Mouse (Mus musculus): ENCODE measurements around the gene Pmel. TPM values are rescaled to one million over a fixed set of nuclear protein-coding genes. Genes with fewer than 3 reads are reported as not detected.
"Not testable (repeated sequence)": the region's sequence is repeated elsewhere in the genome, so short reads cannot be mapped to it uniquely, and the experiment has no call there.

The Pmel gene
- total RNA-seq, 2 experiments from 2014 or later: 2.0 to 2.6 TPM

- DNase-seq (ENCODE audit: low spot score in 2 of 2): no peak
Observed at GRCm38 (mm10) chr10:128700712-128701111, 3.3 kb upstream of the Pmel start.

- no peak for DNase-seq (ENCODE audit: low spot score in 2 of 2)
Observed at GRCm38 (mm10) chr10:128702328-128703007, 1.5 kb upstream of the Pmel start.

GRCm38 (mm10) chr10:128704491-128705316 is 709 bp downstream of the Pmel start, which contains the start of gene Cdk2:
Gene Cdk2 (minus strand): TSS chr10:128705031.
- DNase-seq (ENCODE audit: low spot score in 2 of 2): peak; percentile 81 to 83

DNA sequence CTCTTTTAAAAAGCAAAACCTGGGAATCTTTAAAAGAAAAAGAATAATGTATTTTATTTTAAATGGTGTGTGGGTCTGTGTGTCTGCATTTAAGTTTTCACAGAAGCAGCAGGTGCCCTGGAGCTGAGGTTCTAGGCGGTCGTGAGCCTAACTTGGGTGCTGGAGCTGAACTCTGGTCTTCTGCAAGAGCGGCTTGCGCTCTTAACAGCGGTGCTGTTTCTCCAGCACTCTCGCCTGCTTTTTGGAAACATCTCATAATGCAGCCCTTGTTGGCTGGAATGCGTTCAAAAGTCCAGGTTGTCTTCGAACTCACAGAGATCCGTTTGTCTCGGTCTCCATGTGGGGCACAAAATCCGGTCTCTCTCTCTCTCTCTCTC is 1.3 kb downstream of the Pmel start:
- no peak for DNase-seq (ENCODE audit: low spot score in 2 of 2)

DNA sequence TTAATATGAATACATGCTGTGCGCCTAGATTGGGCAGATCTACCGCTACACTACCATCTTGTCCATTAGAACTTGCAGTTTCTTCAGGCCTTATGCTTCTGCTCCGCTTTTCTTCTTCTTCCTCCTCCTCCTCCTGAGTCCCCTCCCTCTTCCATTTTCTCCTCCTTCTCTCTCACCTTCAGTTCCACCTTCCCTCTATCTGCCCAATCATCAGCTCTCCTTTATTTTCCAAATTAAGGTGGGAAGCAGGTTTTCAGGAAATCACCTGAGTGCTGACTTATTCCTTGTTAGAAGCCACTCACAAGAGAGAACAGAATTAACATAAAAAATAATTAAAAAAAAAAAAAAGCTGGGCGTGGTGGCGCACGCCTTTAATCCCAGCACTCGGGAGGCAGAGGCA is 7.3 kb downstream of the Pmel start:
- not testable (repeated sequence) for DNase-seq (ENCODE audit: low spot score in 2 of 2)

DNA sequence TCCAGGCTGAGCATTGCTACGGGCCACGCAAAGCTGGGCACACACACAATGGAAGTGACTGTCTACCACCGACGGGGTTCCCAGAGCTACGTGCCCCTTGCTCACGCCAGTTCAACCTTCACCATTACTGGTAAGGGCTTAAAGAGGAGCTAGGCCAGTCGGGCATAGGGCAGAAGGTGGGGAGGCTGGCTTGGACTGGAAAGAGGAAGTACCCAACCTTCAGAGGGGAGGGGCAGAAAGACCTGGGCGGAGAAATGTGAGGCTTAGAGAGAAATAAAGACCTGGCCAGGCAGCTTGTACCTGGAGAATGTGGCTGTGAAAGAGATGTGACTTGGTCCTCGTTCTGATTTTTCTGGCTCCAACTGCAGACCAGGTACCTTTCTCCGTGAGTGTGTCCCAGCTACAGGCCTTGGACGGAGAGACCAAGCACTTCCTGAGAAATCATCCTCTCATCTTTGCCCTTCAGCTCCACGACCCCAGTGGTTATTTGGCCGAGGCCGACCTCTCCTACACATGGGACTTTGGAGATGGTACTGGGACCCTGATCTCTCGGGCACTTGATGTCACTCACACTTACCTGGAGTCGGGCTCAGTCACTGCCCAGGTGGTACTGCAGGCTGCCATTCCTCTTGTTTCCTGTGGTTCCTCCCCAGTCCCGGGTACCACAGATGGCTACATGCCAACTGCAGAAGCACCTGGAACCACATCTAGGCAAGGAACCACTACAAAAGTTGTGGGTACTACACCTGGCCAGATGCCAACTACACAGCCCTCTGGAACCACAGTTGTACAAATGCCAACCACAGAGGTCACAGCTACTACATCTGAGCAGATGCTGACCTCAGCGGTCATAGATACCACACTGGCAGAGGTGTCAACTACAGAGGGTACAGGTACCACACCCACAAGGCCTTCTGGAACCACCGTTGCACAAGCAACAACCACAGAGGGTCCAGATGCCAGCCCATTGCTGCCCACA is 11.9 kb downstream of the Pmel start:
- no peak for DNase-seq (ENCODE audit: low spot score in 2 of 2)

DNA sequence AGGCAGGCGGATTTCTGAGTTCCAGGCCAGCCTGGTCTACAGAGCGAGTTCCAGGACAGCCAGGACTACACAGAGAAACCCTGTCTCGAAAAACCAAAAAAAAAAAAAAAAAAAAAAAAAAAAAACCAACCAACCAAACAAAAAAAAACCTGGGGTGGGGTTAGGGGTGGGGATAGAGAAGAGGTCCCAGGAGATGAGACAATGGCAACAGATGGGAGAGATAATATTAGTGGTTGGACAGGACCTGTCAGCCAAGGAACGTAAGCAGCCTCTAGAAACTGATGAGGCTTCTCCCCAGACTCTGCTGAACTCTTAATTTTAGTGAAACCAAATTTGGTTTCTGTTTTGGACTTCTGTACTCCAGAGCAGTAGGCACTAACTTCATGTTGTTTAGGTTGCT is 21.5 kb downstream of the Pmel start:
- DNase-seq (ENCODE audit: low spot score in 2 of 2): not testable (repeated sequence)

- no peak for DNase-seq (ENCODE audit: low spot score in 2 of 2)
Observed at GRCm38 (mm10) chr10:128728059-128728458, 24.1 kb downstream of the Pmel start.

DNA sequence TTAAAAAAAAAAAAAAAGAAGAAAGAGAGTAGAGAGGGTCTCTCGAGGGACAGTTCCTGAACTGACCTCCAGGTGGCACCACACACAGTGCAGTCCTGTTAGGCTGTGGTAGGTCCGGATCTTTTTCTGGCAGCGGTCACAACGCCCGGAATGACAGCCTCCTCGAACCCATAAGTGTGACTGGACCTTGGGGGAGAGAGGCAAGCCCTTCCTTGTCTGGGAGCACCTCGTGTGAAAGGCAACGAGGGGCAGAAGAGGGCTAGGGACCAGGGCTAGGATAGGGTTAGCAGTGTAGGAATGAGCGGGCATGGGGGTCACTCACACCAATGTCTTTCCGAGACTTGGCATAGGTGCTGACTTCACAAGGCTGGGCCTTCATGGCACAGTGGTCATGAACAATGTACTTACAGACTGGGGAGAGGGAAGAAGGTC is 27.0 kb downstream of the Pmel start:
- peak in 1 of 2 experiments; percentile 61 for DNase-seq (ENCODE audit: low spot score in 2 of 2)

DNA sequence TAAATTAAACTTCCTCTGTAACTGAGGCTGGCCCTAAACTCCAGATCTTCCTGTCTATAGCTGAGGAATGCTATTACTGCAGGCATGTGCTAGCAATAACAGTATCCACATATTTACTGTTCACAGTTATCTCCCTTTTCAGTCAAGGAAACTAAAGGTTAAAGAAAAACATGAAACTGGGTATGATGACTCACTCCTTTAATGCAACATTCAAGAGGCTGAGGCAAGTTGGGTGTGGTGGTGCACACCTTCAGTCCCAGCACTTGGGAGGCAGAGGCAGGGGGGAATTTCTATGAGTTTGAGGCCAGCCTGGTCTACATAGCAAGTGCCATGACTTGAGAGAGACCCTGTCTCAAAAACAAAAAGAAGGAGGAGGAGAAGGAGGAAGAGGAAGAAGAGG is 28.0 kb downstream of the Pmel start:
- DNase-seq (ENCODE audit: low spot score in 2 of 2): no peak

DNA sequence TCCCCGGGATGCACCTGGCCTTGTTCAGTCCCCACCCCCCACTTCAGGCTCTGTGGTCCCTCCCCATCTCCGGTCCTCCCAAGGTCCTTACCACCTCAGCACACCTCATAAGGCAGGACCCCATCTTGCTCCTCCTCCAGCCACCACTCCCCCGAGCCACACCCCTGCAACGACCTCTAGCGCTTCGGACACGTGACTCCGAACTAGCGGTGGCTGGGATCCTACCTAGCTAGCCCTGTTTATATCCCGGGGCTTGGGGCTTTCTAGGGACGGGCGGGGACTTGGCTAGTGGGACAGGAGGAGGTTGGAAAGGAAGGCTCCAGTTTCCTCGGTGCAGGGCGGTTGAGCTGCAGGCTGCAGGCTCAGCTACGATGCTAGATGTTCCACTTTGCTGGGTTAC is 33.4 kb downstream of the Pmel start:
- DNase-seq (ENCODE audit: low spot score in 2 of 2): no peak

DNA sequence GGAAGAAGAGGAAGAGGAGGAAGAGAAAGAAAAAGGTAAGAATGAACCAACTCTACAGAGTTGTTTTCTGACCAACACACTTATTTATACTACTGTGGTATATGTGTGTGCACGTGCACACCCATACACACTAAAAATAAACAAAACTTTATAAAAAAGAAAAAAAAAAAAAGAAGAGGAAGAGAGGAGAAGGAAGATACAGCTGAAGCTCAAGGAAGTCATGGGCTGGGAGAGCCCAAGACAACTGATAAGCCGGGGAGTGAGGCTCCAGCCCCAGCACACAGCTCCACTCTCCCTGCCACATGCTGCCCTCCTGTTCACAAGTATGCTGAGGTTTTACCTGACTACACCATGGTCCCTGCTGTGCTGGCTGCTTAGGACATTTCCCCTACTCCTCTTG is 36.3 kb downstream of the Pmel start:
- no peak for DNase-seq (ENCODE audit: low spot score in 2 of 2)

DNA sequence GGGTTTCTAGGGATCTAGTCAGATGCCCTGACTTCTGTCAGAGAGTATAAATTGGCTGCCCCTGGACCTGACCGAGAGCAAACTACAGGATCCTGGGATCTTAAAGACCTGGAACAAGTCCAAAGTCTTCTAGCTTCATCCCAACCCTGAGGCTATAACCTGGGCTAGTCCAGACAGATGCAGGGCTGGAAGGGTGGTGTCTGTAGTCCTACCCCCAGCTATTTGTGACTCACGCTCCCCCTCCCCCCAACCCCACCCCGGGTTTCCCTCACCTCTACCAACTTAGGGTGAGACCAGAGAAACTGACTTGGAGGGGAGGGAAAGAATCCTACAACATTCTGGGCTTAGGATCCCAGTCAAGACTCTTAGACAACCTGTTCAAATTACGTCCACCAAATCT is 38.6 kb downstream of the Pmel start:
- DNase-seq (ENCODE audit: low spot score in 2 of 2): no peak

DNA sequence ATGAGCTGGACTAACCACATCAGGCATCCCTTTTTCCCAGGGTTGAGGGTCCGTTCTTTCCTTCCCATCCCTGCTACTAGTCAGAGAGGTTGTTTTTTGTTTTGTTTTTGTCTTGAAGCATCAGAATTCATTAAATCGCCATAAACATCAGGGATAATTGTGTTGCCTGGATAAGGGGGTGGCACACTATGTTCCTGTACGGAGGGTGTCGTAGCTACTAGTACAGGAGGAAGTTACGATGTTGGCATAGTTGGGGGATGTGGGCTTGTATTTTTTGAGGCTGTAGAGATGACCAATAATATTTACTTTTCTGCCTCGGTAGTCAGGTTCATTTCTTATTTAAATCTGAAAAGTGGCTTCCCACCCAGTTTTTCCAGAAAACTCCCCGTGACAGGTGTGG is 39.2 kb downstream of the Pmel start:
- DNase-seq (ENCODE audit: low spot score in 2 of 2): no peak

DNA sequence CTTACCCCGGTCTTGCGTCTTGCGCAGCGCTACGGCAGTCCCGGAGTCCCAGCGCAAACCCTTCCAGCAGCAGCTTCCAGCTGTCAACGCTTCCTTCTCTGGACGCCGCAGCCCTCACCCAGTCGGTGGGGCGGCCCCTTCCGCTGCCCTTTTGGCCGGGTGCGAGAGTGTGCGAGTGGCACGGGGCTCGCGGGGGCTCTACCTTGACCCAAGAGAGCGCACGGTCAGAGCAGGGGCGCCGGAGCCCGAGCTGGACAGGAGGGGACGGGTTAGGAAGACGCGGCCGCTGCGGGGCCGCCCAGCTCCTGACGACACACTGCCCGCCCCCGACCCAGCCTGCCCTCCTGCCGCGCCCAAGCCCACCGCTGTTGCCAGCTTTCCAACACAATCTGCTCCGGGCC is 39.8 kb downstream of the Pmel start:
- DNase-seq (ENCODE audit: low spot score in 2 of 2): peak in 1 of 2 experiments; percentile 38

DNA sequence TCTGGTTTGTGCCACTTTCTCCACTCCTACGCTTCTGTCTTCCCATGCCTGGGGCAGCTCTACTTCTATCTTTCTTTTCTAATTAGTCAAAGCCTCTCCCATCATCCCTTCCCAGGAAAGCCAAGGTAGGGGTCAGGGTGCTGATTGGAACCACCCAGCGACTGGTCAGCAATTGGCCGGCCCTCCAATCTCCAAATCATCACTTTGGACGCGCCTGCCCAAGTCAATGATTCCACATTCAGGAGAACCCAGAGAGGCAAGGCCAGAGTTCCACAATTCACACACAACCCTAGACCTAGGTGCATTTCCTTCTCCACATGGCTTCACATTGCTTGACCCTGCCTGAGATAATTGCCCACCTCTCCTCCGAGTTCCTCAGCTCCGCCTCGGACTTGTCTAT is 40.2 kb downstream of the Pmel start:
- DNase-seq (ENCODE audit: low spot score in 2 of 2): no peak

- no peak for DNase-seq (ENCODE audit: low spot score in 2 of 2)
Observed at GRCm38 (mm10) chr10:128744680-128745601, 40.9 kb downstream of the Pmel start, which contains the start of gene Dgka. Gene Dgka (minus strand): TSS chr10:128744855.

- no peak for DNase-seq (ENCODE audit: low spot score in 2 of 2)
Observed at GRCm38 (mm10) chr10:128745946-128746613, 42.1 kb downstream of the Pmel start.

- no peak for DNase-seq (ENCODE audit: low spot score in 2 of 2)
Observed at GRCm38 (mm10) chr10:128746972-128747645, 43.1 kb downstream of the Pmel start.

Data from adrenal gland, postnatal 4 days (tissue).